Mouse (Mus musculus): ENCODE data around the gene Gcn1l1.

Gene Gcn1l1

GRCm38 (mm10) chr5:115666366-115667065, 101.5 kb downstream of the Gcn1l1 start:
- DNase-seq = no peak

- DNase-seq = no peak
Observed at GRCm38 (mm10) chr5:115667210-115667609, 102.2 kb downstream of the Gcn1l1 start.

GRCm38 (mm10) chr5:115667894-115668293, 102.8 kb downstream of the Gcn1l1 start:
- no peak for DNase-seq

GRCm38 (mm10) chr5:115668986-115669385, 103.9 kb downstream of the Gcn1l1 start:
- no peak for DNase-seq

- no peak for DNase-seq
Observed at GRCm38 (mm10) chr5:115669974-115670373, 104.9 kb downstream of the Gcn1l1 start.

GRCm38 (mm10) chr5:115670406-115670805, 105.4 kb downstream of the Gcn1l1 start:
- no peak for DNase-seq

- DNase-seq = no peak
Observed at GRCm38 (mm10) chr5:115671846-115672245, 106.8 kb downstream of the Gcn1l1 start.

Data from lung, adult 18-20 months (tissue).